Mouse (Mus musculus): ENCODE measurements around the gene Dst.
"Not testable (repeated sequence)": the region's sequence is repeated elsewhere in the genome, so short reads cannot be mapped to it uniquely, and the experiment has no call there.

Dst gene

DNA sequence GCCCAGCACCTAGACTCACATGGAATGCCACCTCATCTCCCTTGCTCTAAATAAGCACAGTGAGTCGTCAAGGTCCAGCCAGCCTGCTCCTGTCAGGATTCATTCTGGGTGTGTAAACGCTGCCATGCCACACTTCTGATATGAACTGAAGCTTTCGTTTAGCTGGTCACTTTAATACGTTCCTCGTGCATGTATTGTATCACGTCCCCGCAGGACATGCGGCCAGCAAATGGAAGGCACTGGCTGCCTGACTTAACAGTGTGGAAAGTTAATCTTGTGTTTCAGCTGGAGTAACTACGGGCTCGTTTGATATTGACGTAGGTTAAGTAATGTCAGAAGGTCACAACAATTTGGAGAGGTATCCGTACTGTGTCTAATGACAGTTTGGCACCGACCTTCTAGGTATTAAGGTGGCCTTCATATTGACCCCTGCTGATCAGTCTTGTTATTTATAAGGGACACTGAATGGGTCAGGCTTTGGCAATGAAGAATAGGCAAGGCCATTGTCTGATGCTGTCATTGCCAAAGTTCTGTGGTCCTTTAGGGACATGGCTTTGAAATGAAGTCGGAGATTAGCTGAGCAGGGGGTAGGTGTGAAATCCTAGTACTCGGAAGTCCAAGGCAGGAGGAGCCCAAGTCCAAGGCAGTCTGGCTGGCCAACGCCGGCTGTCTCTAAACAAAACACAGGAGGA is 122.5 kb downstream of the Dst start:
- DNase-seq: no peak

DNA sequence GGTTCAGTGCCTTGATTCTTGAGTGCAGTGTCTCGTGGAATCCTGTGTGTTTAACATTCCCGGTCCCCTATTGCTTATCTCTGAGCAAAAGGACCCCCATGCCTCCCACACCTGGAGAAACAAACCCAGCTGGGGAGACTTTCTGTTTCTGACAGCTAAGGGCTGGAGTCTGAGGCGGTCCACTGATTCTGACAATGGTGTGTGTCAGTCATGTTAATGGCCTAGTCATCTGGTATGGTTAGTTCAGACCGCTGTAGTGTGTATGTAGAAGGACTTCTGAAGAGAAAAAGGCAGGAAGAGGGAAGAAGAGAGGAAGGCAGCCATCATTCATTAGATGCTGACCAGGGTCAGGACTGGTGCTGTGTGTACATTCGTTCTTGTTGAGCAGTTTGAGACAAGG is 125.0 kb downstream of the Dst start:
- no peak for DNase-seq

DNA sequence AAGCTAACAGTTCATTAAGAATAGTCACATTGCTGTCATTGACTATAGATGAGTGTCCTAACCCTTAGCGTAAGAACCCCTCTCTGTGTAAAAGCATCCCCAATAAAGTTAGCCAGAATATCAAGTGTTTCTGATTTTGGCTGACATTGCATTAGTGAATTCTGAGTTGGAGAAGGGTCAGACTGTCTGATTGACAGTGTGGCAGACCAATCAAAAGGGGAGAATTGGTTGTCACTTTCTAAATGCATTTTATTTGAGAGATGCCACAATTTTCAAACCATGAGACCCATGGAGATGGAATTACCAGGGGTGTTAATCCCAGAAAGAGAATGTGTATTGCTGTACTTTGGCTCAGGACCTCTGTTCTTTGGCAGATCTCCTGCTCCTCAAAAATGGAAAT is 125.5 kb downstream of the Dst start:
- DNase-seq: no peak

DNA sequence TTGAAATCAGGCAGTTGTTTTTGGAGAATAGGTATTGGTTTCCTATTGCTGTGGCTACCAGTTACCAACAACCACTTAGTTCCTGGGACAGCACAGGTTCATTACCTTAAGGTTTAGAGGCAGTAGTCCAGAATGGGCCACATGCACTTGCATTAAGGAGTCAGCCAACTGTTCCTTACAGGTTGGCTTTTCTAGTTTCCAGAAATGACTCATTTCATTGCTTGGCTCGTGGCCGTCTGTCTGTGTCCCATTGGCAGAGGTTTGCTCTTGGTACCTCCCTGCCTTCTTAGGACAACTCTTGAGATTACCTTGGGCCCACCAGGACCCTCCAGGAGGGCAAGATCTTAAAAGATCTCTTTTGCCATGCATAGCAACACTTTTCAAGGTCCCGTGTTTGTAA is 125.9 kb downstream of the Dst start:
- DNase-seq: no peak

DNA sequence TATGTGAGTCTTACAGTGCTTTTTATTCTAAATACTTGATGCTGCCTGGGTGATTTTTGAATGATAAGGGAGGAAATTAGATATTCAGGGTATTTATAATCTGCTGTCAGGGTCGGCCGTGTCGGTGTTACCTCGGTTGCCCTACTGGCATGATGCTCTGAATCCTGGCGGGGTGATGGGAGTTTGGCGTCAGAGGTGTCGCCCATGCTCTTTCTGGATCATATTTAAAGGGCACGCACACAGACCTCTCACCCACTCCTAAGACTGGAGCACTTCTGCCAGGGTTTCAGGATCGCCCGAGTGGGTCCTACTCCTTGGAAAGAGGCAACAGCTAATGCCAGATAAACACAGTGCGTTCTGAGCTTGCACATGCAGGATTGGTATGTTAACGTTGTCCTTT is 128.1 kb downstream of the Dst start:
- DNase-seq: no peak

DNA sequence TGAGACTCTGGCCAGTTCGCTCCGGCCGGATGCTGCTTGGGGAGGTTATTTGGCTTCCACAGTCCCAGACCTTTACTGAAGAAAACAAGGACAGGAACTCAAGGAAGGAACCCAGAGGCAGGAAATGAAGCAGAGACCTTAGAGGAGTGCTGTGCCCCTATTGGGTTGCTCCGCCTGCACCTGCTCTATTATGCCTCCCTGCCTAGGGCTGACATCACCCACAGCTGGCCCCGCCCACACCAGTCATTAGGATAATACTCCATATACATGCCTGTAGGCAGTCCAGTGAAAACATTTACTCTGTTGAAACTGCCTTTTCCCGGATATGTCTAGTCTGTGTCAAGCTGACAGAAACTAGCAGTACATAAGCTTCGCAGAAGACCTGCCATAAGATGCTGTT is 130.5 kb downstream of the Dst start:
- DNase-seq: no peak

DNA sequence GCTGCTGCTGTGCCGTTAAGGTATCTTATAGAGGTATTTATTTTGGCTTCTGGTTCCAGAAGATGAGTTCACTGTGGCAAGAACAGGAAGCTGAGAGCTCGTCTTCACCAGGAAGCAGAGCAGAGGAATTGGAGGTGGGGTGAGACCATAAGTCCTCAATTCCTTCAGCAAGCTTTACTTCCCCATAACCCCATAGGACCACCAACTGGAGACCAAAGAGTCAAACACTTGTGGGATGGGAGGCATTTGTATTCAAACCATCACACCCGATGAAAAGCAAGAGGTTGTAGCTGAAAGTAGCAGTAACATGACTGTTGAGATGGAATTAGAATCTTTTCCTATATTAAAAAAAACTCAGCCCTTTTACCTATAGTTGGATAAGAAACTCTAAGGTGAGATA is 132.0 kb downstream of the Dst start:
- DNase-seq: no peak

DNA sequence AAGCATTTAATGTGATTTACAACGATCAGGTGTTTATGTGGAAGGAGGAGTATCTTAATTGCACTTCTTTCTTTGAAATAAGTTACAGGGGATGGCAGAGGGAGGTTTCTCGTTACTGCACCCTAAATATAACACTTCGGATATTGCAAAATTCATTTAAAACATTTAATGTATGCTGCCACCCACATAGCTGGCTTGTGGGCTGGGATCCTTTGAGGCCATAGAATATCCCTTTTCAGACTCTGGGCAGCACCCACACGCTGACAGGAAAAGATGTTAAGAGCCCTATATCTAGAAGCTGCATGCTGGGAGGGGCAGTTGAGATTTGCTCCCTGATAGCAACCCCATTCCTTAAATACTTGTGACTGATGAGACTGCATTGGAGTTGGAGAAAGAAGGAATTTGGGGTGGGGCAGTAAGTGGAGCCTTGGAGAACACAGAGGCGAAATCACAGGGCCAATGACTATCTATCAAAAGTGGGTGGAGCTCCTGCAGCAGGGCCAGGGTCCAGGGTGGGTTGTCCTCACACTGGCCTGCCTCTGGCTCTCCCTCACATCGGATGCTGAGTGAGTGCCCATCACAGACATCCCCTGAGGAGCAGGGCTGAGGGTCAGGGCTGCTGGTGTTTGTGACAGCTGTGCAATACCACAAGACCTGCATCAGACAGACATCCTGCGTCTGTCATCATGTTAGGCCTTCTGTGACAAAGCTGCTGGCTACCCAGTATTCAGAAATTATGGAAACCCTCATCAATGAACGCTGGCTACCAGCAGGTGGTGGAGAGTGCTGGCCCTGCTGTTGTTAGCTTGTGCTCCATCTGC is 133.1 kb downstream of the Dst start:
- DNase-seq: no peak

DNA sequence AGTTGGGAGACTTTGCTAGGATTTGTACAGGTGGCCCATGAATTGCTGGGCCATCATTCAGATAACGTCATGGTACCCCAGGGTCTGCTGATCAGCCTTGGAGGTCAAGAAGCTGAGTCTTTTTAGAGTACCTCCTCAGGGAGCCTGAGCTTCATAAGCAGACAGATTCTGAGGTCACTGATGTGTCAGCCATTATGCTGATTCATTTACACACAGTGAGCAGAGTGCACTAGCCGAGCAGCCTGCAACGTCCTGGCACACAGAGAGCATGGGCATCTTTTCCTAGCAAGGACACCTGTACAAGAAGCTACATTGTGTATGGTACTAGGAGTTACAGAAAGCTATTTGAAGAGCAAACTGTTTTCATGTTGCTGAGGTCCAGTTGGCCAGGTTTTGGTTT is 134.3 kb downstream of the Dst start:
- DNase-seq: no peak

DNA sequence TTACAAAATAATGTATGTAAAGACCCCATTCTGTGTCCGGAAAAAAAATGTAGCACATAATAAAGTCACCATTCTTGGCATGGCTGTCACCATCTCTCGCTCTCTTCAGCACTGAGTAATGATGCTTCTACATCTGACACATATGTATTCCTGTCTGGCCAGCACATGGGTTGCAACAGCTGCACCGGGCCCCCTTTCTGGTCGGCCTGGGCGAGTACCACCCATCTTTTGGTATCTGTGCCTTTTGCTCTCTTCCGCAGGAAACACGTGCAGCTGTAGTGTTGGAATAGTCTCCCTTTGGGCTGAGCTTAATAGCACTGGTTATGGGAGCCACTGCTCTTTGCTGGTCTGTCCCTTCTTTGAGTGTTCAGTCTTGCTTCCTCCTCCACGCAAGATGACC is 135.3 kb downstream of the Dst start:
- no peak for DNase-seq

DNA sequence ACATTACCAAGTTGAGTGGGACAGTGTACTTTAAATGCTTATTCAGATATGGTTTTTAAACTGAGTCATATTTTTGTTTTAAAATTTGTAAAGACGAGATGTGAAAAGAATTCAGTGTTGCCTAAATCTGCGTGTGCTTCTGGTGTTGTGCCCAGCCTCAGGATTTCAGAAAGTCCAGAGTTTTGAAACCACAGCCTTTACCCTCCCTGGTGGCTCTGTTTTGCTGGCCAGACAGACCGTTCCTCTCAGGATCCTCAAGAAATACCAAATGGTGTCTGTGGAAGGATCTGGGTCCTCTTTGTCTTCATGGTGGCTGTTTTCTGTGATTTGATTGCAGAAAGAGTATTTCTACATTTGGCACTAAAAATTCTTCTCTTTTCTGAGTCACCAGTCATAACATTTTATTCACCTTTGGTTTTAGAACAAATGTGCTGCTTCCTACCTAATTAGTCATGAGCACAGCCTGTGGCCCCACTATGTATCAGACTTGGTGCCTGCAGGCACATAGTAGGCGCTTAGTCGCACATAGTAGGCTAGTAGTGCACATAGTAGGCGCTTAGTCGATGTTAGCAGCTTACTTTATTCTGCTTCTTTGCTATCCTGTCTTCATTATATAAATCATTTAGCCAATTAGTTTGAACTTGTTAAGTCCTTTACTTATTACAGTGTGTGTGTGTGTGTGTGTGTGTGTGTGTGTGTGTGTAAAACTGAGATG is 136.0 kb downstream of the Dst start:
- DNase-seq: no peak

DNA sequence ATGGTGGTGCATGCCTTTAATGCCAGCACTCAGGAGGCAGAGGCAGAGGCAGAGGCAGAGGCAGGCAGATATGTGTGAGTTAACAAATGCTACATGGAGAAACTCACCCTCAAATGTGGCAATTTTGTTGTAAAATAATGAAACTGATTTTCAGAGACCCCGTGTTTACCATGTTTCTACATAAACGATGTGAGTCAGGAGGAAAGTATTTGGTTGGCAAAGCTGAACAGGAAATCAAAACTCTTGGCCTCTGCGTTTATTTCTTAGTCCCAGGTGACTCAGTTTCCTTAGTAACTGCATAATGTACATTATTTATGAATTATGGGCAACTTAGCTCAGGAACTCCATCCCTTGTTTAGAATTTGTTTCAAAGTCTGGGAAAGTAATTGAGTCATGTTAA is 136.7 kb downstream of the Dst start:
- DNase-seq: no peak

DNA sequence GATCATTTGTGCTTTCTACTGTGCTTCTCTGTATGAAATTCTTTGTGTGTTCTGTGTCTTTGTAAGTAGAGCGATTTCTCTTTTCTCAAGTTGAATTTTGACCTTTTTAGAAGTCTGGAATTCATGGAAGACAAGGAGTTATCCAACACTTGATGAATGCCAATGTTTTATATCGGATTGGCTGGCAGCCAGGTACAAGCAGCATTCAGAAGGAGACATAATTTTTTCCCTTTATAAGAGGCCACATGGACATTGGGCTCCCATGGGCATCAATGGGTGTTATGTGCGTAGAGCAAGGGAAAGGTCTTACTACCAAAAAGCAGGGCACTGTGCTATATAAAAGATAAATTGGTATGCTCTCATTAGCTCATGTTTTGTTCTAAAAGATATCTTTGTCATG is 139.3 kb downstream of the Dst start:
- no peak for DNase-seq

DNA sequence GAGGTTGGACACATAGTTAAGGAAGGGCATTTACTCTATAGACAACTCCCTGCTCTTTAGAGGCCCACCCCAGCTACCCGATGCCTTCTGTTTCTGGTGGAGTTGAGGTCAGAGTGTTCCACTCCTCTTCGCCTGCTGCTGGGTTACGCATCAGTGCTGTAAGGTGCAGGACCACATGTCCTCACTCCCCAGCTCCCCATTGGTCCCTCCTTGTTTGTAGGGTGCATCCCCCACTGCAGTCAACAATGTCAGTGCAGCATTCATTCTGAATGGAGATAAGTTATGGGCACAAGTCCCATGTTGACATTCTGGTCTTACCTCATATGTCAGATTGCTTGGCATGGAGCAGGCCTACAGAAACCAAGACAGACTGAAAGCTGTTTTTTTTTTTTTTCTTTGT is 143.2 kb downstream of the Dst start:
- no peak for DNase-seq

DNA sequence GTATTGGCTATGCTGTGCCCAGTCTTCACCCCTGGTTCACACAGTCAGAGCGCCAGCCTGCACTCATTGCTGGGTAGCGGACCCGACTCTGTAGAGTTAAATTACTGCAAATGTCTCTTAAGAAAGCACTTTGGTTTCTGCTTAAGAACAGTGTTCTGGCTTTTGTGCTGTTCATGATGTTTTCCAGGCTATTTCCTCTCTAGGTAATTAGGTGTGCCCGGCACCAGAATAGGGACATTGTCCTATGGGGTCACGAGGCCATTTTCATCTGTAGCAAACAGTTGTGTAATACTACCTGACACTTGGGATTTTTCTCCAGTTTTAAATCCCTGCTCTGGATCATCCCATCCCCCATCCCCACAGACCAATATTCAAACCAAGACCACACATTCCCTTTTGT is 144.4 kb downstream of the Dst start:
- no peak for DNase-seq

DNA sequence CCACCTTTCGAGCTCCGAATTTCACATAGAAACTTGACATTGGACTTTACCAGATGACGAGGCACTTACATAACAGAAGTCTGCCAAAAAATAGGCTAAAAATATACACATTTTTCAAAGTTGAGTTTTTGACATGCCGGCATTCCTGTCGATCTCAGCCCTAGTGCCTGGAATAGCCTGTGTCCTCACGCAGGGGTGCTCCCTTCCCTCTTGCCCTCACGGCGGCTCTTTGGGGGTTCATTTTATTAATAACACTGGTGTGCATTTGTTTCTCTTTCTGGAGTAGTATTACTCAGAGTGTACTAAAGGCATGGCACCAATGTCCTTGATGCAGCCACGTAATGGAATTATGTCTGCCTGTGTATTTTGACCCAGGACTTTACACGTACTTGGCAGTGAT is 146.9 kb downstream of the Dst start:
- DNase-seq: no peak

DNA sequence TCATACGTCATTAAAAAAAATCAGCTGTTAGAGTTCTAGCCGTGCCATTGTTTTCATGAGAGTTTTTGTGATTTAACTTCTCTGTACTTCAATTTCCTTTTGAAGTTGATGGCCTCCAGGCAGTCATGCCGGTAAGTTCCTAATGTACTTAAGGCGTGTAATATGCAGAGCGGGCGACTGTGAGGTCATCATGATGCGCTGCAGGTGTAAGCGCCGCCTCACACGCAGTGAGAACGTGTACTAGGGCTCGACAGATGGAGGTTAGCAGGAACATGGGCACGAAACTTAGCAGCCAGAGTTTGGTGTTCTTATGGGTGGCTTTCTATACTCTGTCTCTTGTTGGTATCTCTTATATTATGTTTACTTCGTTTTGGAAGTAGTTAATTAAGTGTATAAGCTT is 148.6 kb downstream of the Dst start:
- DNase-seq: no peak

DNA sequence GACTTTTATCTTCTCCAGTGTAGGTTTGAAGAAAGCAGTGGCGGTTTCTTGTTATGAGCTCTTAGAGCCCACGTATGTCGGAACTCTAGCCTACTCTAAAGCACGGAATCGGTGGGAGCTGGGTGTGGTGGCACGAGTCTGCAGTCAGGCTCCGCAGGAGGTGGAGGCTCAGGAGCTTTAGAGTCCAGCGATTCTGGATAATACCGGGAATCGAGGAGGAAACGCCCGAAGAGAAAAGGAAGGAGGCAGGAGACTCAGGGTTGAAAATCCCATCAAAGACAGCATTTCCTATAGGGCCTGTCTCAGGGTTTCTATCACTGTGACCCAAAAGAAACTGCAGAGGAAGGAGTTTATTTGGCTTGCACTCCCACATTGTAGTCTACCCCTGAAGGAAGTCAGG is 151.2 kb downstream of the Dst start:
- DNase-seq: no peak

DNA sequence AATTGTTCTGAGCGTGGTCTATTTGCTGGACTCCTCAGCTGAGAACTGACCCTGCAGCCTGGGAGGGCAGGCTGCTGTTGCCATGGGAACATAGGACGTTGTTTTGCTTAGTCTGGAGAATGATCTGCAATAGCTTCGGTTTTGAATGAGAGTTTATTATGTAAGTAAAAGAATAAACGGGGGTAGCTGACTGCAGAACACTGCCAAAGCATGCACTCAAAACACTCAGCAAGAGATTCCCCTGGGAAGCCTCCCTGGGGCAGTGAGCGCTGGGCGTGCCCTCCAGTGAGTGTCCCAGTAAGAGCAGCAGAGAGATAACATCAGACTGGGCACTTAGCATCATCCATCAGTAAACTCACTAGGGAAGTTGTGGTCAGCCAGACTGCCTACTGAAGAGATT is 152.4 kb downstream of the Dst start:
- DNase-seq: peak; percentile 54

DNA sequence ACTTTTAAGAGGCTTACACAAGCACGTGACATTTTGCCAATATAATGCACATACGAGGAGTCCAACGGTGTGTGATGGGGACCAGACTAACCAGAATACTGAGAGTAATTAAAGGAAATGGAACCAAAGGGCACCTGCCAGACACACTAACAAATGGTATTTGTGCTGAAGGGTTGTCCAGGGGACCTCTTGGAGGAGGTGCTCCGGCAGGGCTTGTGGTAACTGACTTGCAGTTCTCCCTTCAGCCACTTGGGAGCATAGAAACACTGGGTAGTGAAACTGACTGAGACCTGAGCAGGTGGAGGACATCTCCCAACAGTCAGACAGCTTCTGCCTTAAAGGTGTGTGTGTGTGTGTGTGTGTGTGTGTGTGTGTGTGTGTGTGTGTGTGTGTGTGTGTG is 153.1 kb downstream of the Dst start:
- DNase-seq: peak; percentile 85

DNA sequence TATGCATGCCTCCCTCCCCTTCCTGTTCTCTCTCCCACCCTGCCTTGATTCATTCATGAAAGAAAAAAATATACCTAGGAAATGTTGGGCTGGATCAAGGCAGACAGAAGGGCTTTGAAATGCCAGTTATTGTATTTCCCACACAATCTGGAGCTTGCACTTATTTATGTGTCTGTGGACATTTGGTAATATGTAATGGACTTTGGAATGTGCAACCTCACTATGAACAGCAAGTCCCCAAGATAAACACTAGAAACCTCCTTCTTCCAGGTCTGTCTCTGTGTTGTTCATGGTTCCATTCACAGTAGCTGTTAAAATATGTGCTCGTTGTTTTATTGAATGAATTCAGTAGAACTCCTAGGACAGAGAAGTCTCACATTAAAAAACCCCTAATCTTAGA is 153.8 kb downstream of the Dst start:
- no peak for DNase-seq

DNA sequence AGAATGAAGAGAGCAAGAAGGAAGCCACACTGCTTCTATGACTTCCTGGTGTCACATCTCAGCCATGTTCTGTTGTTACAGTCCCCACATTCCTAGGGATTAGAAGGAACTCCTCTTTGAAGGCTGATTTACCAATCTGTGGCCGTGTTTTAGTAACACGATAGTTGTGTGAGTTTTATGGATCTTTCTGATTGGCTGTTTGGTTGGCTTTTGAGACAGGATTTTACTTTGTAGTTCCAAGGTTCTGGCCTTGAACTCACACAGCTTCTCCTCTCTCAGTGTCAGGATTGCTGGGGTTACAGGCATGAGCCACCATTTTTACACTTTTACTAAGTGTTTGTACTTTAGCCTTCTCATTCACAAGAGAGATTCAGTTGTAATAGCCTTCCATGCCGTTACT is 155.9 kb downstream of the Dst start:
- no peak for DNase-seq

DNA sequence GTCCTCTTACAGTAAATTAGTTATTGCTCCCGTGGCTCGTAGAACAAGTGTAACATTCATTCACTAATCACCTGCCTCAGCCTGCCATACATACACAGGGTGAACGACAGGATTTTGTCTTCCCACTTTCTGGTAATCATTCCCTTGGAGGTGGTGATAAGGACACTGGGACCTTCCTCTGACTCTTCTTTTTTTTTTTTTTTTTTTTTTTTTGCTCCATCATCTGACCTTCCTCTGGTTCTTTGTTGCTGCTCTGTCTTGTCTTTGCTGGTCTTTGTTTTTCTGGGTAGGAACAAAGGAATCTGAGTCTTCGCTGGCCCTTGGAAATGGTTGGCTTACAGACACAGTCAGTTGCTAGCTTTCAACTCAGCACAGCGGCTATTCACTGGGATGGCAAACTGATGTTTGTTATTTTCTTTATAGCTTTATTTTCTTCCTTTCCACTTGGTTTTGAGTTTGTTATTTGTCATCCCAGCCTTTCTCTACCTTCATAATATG is 157.6 kb downstream of the Dst start:
- no peak for DNase-seq

DNA sequence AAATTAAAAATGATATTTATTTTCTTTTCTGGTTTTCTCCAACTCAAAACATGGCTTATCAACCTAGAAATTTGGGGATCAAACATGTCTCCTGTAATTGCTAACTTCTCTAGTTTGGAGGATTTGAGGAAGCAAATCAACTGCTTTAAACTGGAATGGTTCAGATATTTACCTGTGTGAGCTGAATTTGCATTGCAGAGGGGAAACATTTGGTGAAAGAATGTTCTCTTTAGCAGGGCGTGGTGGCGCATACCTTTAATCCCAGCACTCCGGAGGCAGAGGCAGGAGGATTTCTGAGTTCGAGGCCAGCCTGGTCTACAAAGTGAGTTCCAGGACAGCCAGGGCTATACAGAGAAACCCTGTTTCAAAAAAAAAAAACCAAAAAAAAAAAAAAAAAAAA is 158.4 kb downstream of the Dst start:
- DNase-seq: not testable (repeated sequence)

All from kidney, postnatal 10 days (tissue).